Mouse (Mus musculus): Measurements from ENCODE around the gene 4930452B06Rik. TPM values are rescaled to one million over a fixed set of nuclear protein-coding genes. Genes with fewer than 3 reads are reported as not detected.
"Not testable (repeated sequence)": the region's sequence is repeated elsewhere in the genome, so short reads cannot be mapped to it uniquely, and the experiment has no call there.

The 4930452B06Rik gene
- total and polyA plus RNA-seq, 2 experiments from 2014 or later, result 9.5 to 10.2 TPM

DNA sequence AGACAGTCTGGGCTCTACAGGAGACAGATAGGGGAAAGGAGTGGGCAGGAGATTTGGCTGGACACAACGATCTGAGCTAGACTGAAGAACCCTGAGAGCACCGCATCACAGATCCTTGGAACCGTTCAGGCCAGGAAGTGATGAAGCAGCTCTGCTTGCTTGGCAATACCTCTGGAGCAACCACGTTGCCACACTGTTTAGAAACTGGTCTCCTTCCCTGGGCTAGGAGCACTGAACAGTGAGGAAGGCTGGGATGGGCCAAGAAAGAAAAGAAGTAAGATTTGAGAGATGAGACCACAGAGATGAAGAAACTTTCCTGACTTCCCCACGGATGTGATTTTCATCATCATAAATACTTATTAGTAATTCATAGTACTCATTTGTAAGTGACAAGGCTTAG lies 45.5 kb downstream of the 4930452B06Rik start:
- Histone ChIP-seq H3K9ac (replicated peaks; ENCODE audit: low read length, poor library complexity, severe bottlenecking) (no peak overlapping the region), H3K4me2 (ENCODE audit: low read depth, low read length, poor library complexity, severe bottlenecking) (no peak overlapping the region), H3K4me1 (ENCODE audit: insufficient read depth, low read length) (no peaks in the 10 kb centered on the region), H3K36me3 (ENCODE audit: insufficient read depth, low read length) (no peaks in the 10 kb centered on the region), H3K4me3 (ENCODE audit: low read depth, low read length) (no peak overlapping the region), H3K27me3 (ENCODE audit: insufficient read depth, low read length) (no peaks in the 10 kb centered on the region), H3K9me3 (ENCODE audit: low read length) (no peaks in the 10 kb centered on the region), H3K27ac (ENCODE audit: low read depth, low read length) (no peak overlapping the region)
- no peak for TF ChIP-seq CTCF (IDR thresholded peaks at IDR 0.05)
- 86% methylated on average over 5 of the region's 5 CpGs for WGBS
- ATAC-seq (ENCODE audit: low FRiP score), result no peak
- DNase-seq (ENCODE audit: low spot score), result no peak

DNA sequence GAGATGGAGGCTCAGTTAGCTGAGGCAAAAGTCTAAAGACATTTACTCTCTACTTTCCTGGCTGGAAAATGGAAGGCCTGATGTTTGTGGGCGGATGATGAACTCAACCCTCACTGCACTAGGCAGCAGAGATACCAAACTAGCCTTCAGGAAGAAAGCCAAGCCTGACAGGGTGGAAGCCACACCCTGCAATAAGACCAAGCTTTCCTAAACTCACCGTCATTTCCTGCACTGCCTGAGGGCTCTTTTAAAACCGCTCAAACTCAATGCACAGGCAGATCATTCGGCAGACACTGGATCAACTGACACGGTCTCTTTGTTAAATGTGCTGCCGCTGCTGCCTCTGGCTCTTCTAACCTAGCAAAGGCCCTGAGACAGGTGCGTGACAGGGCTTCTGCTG lies 50.4 kb downstream of the 4930452B06Rik start:
- no peak overlapping the region for H3K27ac ChIP-seq (ENCODE audit: low read depth, low read length)
- TF ChIP-seq CTCF (IDR thresholded peaks at IDR 0.05), result no peak
- H3K4me1 ChIP-seq (ENCODE audit: insufficient read depth, low read length), result no peaks in the 10 kb centered on the region
- no peak overlapping the region for H3K9ac ChIP-seq (replicated peaks; ENCODE audit: low read length, poor library complexity, severe bottlenecking)
- no peak for ATAC-seq (ENCODE audit: low FRiP score)
- no peaks in the 10 kb centered on the region for H3K27me3 ChIP-seq (ENCODE audit: insufficient read depth, low read length)
- H3K36me3 ChIP-seq (ENCODE audit: insufficient read depth, low read length), result no peaks in the 10 kb centered on the region
- no peak overlapping the region for H3K4me3 ChIP-seq (ENCODE audit: low read depth, low read length)
- whole genome bisulfite sequencing, result 75% methylated on average over 7 of the region's 7 CpGs
- H3K4me2 ChIP-seq (ENCODE audit: low read depth, low read length, poor library complexity, severe bottlenecking), result no peak overlapping the region
- H3K9me3 ChIP-seq (ENCODE audit: low read length), result no peaks in the 10 kb centered on the region
- DNase-seq (ENCODE audit: low spot score), result no peak

DNA sequence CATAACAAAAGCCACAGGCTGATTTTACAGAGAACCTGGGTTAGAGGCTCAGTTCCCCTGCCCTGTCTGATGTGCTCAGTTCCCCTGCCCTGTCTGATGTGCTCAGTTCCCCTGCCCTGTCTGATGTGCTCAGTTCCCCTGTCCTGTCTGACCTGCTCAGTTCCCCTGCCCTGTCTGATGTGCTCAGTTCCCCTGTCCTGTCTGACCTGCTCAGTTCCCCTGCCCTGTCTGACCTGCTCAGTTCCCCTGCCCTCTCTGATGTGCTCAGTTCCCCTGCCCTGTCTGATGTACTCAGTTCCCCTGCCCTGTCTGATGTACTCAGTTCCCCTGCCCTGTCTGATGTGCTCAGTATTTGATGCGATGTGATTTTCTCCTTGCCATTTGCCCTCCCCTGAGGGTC lies 51.6 kb downstream of the 4930452B06Rik start:
- H3K27me3 ChIP-seq (ENCODE audit: insufficient read depth, low read length); H3K27ac ChIP-seq (ENCODE audit: low read depth, low read length); H3K4me3 ChIP-seq (ENCODE audit: low read depth, low read length); ATAC-seq (ENCODE audit: low FRiP score); DNase-seq (ENCODE audit: low spot score); H3K4me1 ChIP-seq (ENCODE audit: insufficient read depth, low read length); H3K4me2 ChIP-seq (ENCODE audit: low read depth, low read length, poor library complexity, severe bottlenecking); H3K9me3 ChIP-seq (ENCODE audit: low read length); H3K9ac ChIP-seq (replicated peaks; ENCODE audit: low read length, poor library complexity, severe bottlenecking); H3K36me3 ChIP-seq (ENCODE audit: insufficient read depth, low read length): not testable (repeated sequence)
- 79% methylated on average over 1 of the region's 1 CpGs for WGBS

DNA sequence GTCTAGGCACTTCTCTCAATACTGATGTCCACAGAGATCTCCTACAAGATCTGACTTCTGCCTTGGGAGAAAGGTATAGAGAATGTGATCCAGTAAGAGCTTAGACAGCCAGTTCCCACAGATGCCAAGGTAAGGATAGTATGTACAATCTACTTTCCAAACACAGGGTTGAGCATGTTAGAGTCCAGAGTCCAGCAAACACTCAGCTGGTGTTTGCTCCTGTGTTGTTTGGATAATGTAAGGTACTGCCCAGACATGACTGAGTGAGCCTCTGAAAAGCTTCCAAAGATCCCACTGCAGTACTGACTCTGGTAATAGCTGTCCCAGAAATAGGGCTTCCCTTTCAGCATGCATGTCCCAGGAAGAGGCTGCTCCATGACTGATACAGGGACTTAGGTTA lies 54.0 kb downstream of the 4930452B06Rik start:
- H3K27ac ChIP-seq (ENCODE audit: low read depth, low read length), result no peak overlapping the region
- no peaks in the 10 kb centered on the region for H3K27me3 ChIP-seq (ENCODE audit: insufficient read depth, low read length)
- no peak for TF ChIP-seq CTCF (IDR thresholded peaks at IDR 0.05)
- no peaks in the 10 kb centered on the region for H3K4me1 ChIP-seq (ENCODE audit: insufficient read depth, low read length)
- no peaks in the 10 kb centered on the region for H3K36me3 ChIP-seq (ENCODE audit: insufficient read depth, low read length)
- DNase-seq (ENCODE audit: low spot score) (no peak), ATAC-seq (ENCODE audit: low FRiP score) (no peak)
- H3K9ac ChIP-seq (replicated peaks; ENCODE audit: low read length, poor library complexity, severe bottlenecking), result no peak overlapping the region
- no peak overlapping the region for H3K4me3 ChIP-seq (ENCODE audit: low read depth, low read length)
- H3K9me3 ChIP-seq (ENCODE audit: low read length), result no peaks in the 10 kb centered on the region
- no peak overlapping the region for H3K4me2 ChIP-seq (ENCODE audit: low read depth, low read length, poor library complexity, severe bottlenecking)

DNA sequence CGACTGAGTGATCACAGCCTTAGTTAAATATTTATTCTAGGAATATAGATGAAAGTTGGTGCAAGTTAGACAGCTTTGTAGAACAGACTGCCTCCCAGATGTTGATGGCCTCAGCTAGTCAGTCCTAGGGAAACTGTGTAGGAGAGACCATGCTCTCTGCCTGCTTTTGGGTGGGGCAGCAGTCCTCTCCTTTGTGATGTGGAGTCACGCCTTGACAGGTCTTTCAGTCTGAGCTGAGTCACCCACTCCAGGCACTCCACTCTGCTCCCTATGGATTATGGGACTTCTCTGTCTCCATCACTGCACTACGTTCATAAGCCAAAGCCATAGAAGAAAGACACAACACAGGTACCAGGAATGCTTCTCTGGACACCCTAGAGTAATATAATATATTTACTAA lies 55.9 kb downstream of the 4930452B06Rik start:
- no peak for TF ChIP-seq CTCF (IDR thresholded peaks at IDR 0.05)
- no peak overlapping the region for H3K27ac ChIP-seq (ENCODE audit: low read depth, low read length)
- no peaks in the 10 kb centered on the region for H3K27me3 ChIP-seq (ENCODE audit: insufficient read depth, low read length)
- H3K36me3 ChIP-seq (ENCODE audit: insufficient read depth, low read length), result no peaks in the 10 kb centered on the region
- 80% methylated on average over 3 of the region's 3 CpGs for WGBS
- no peak overlapping the region for H3K4me2 ChIP-seq (ENCODE audit: low read depth, low read length, poor library complexity, severe bottlenecking)
- H3K9me3 ChIP-seq (ENCODE audit: low read length), result no peaks in the 10 kb centered on the region
- ATAC-seq (ENCODE audit: low FRiP score), result no peak
- no peak overlapping the region for H3K9ac ChIP-seq (replicated peaks; ENCODE audit: low read length, poor library complexity, severe bottlenecking)
- H3K4me3 ChIP-seq (ENCODE audit: low read depth, low read length), result no peak overlapping the region
- no peak for DNase-seq (ENCODE audit: low spot score)
- H3K4me1 ChIP-seq (ENCODE audit: insufficient read depth, low read length), result no peaks in the 10 kb centered on the region

DNA sequence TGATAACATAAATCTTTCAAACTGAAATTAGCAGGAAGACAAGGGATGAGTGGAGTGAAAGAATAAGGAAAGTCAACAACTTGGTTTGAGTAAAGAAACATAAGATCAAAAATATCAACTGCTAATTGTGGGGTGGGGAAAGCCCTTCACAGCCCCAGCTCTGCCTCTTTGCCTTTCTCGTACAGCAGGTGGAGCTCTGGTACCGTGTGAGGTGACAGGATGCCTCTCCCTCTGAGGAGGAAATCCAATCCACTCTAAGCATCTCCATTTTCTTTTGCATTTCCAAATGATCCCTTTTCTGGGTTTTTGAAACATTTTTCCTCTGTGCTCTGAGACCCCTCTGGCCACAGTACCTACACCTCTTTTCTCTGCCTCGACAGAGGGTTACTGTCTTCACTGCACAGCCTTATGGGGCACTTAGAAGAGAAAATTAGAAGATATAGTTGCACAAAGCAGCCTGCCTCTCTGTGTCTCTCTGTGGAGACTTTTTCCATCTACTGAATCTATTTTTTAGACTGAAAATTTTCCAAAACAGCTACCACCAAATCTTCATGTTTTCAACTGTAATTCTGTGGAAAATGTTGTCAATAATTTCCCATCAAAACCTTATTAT lies 57.4 kb downstream of the 4930452B06Rik start:
- no peaks in the 10 kb centered on the region for H3K9me3 ChIP-seq (ENCODE audit: low read length)
- ATAC-seq (ENCODE audit: low FRiP score) (0 out of 2 replicates have a peak, but pooled peaks have one; percentile 66), DNase-seq (ENCODE audit: low spot score) (peak; percentile 77)
- peak; percentile 93 for TF ChIP-seq CTCF (IDR thresholded peaks at IDR 0.05)
- peak overlapping the region; percentile 55; the same call in 1 of the 2 replicates for H3K27ac ChIP-seq (ENCODE audit: low read depth, low read length)
- no peaks in the 10 kb centered on the region for H3K27me3 ChIP-seq (ENCODE audit: insufficient read depth, low read length)
- no peak overlapping the region for H3K4me2 ChIP-seq (ENCODE audit: low read depth, low read length, poor library complexity, severe bottlenecking)
- H3K4me1 ChIP-seq (ENCODE audit: insufficient read depth, low read length), result no peaks in the 10 kb centered on the region
- 3% methylated on average over 3 of the region's 3 CpGs for WGBS
- no peak overlapping the region for H3K4me3 ChIP-seq (ENCODE audit: low read depth, low read length)
- H3K36me3 ChIP-seq (ENCODE audit: insufficient read depth, low read length), result no peaks in the 10 kb centered on the region
- H3K9ac ChIP-seq (replicated peaks; ENCODE audit: low read length, poor library complexity, severe bottlenecking), result no peak overlapping the region
